Mouse (Mus musculus) CH12.LX (cell line): Measurements from ENCODE around the gene Mdga1. TPM values are rescaled to one million over a fixed set of nuclear protein-coding genes. Genes with fewer than 3 reads are reported as not detected.

ENCODE experiments used
- DNase-seq: peaks from one replicate; pipeline ENCODE4 v3.0.0-alpha.2; 2013; ENCODE audit errors: extremely low read depth
- H3K27ac ChIP-seq: 2 replicates; pipeline ENCODE4 v1.5.1; 2012; ENCODE audit warnings: low read depth, mild to moderate bottlenecking, control low read depth, moderate library complexity; ENCODE audit not compliant: insufficient read depth
- H3K27me3 ChIP-seq: replicated peaks from 2 replicates; pipeline ENCODE3; 2012; ENCODE audit warnings: inconsistent platforms
- H3K36me3 ChIP-seq, 2 experiments: replicated peaks in 1 of 2; 2 replicates each; pipeline versions ENCODE3 to v1.6.1; 2012; ENCODE audit warnings: inconsistent platforms in 1 of 2, low read length in 1 of 2, mild to moderate bottlenecking in 1 of 2, mixed read lengths in 1 of 2, moderate library complexity in 1 of 2; ENCODE audit not compliant: control insufficient read depth in 1 of 2, insufficient read depth in 1 of 2
- H3K4me1 ChIP-seq, 2 experiments: 2 replicates each; pipeline ENCODE4 v1.6.1; 2012; ENCODE audit warnings: inconsistent platforms in 1 of 2, moderate library complexity in 1 of 2; ENCODE audit not compliant: insufficient read depth in 2 of 2, control insufficient read depth in 1 of 2
- H3K4me2 ChIP-seq: 2 replicates; pipeline ENCODE4 v1.6.1; 2012; ENCODE audit warnings: low read depth, mild to moderate bottlenecking, control low read depth; ENCODE audit not compliant: poor library complexity, insufficient read depth, severe bottlenecking
- H3K4me3 ChIP-seq, 3 experiments: fragments of 150-350 bp in 1 of 3; sonication (generic) in 1 of 3; replicated peaks in 1 of 3; 2 replicates each; pipeline versions ENCODE3 to v1.5.1; 2011 to 2012; ENCODE audit warnings: low read depth in 2 of 3, low read length in 2 of 3, mild to moderate bottlenecking in 2 of 3, moderate library complexity in 2 of 3, control low read depth in 1 of 3, improper control_type of control experiment in 1 of 3, inconsistent platforms in 1 of 3, mixed read lengths in 1 of 3; ENCODE audit not compliant: poor library complexity in 1 of 3
- H3K79me2 ChIP-seq: replicated peaks from 2 replicates; pipeline ENCODE4 v1.6.1; 2012; ENCODE audit warnings: mild to moderate bottlenecking, moderate library complexity; ENCODE audit not compliant: control insufficient read depth, poor library complexity, insufficient read depth, severe bottlenecking; ENCODE audit errors: extremely low read depth
- H3K9ac ChIP-seq: 2 replicates; pipeline ENCODE4 v1.6.1; 2012; ENCODE audit warnings: low read depth, mild to moderate bottlenecking, control low read depth, moderate library complexity; ENCODE audit not compliant: insufficient read depth
- H3K9me3 ChIP-seq: replicated peaks from 2 replicates; pipeline ENCODE3; 2012; ENCODE audit warnings: low read length, inconsistent platforms, mixed read lengths
- BHLHE40 ChIP-seq: IDR thresholded peaks from 2 replicates; pipeline ENCODE4 v1.6.1; 2011; ENCODE audit warnings: mild to moderate bottlenecking, low read depth, low read length, improper control_type of control experiment
- CHD2 ChIP-seq: IDR thresholded peaks from 2 replicates; pipeline ENCODE4 v1.6.1; 2011; ENCODE audit warnings: low read length, improper control_type of control experiment
- CTCF ChIP-seq, 2 experiments: IDR thresholded peaks in 1 of 2; conservative IDR thresholded peaks in 1 of 2; 2 replicates each; pipeline ENCODE4 v1.5.1; 2011 to 2012; ENCODE audit warnings: low read depth in 2 of 2, low read length in 2 of 2, improper control_type of control experiment in 1 of 2, inconsistent platforms in 1 of 2, mild to moderate bottlenecking in 1 of 2, moderate library complexity in 1 of 2
- E2F4 ChIP-seq: IDR thresholded peaks from 2 replicates; pipeline ENCODE4 v1.6.1; 2011; ENCODE audit warnings: low read depth, low read length, improper control_type of control experiment; ENCODE audit not compliant: insufficient replicate concordance
- EP300 ChIP-seq: IDR thresholded peaks from 2 replicates; pipeline ENCODE4 v1.6.1; 2011; ENCODE audit warnings: low read length, improper control_type of control experiment
- GABPA ChIP-seq: IDR thresholded peaks from 2 replicates; pipeline ENCODE4 v1.6.1; 2012; ENCODE audit warnings: low read depth, low read length, improper control_type of control experiment, inconsistent platforms; ENCODE audit not compliant: insufficient replicate concordance
- MEF2A ChIP-seq: IDR thresholded peaks from 2 replicates; pipeline ENCODE4 v1.6.1; 2014; ENCODE audit warnings: low read depth, mild to moderate bottlenecking, inconsistent platforms, low read length, improper control_type of control experiment, borderline replicate concordance
- MXI1 ChIP-seq: IDR thresholded peaks from 2 replicates; pipeline ENCODE4 v1.6.1; 2011; ENCODE audit warnings: mild to moderate bottlenecking, low read depth, low read length, improper control_type of control experiment
- NELFE ChIP-seq: IDR thresholded peaks from 2 replicates; pipeline ENCODE4 v1.6.1; 2011; ENCODE audit warnings: low read depth, low read length, improper control_type of control experiment
- NRF1 ChIP-seq: IDR thresholded peaks from 2 replicates; pipeline ENCODE4 v1.6.1; 2014; ENCODE audit warnings: low read depth, mild to moderate bottlenecking, inconsistent platforms, low read length, improper control_type of control experiment, moderate library complexity
- PAX5 ChIP-seq: IDR thresholded peaks from 2 replicates; pipeline ENCODE4 v1.6.1; 2012; ENCODE audit warnings: low read length, inconsistent platforms, mixed read lengths
- POLR2AphosphoS2 ChIP-seq: IDR thresholded peaks from 2 replicates; pipeline ENCODE4 v1.6.1; 2011; ENCODE audit warnings: low read depth, low read length, improper control_type of control experiment
- RAD21 ChIP-seq: IDR thresholded peaks from 2 replicates; pipeline ENCODE4 v1.6.1; 2011; ENCODE audit warnings: low read depth, mild to moderate bottlenecking, low read length, improper control_type of control experiment, moderate library complexity
- SIN3A ChIP-seq: IDR thresholded peaks from 2 replicates; pipeline ENCODE4 v1.6.1; 2012; ENCODE audit warnings: low read length, improper control_type of control experiment, inconsistent platforms
- SMC3 ChIP-seq: IDR thresholded peaks from 2 replicates; pipeline ENCODE4 v1.6.1; 2011; ENCODE audit warnings: low read depth, low read length, improper control_type of control experiment
- TCF12 ChIP-seq: IDR thresholded peaks from 2 replicates; pipeline ENCODE4 v1.6.1; 2014; ENCODE audit warnings: low read depth, mild to moderate bottlenecking, inconsistent platforms, low read length, improper control_type of control experiment
- USF1 ChIP-seq: IDR thresholded peaks from 2 replicates; pipeline ENCODE4 v1.6.1; 2014; ENCODE audit warnings: low read depth, mild to moderate bottlenecking, inconsistent platforms, low read length, improper control_type of control experiment
- USF2 ChIP-seq: conservative IDR thresholded peaks from 2 replicates; pipeline ENCODE4 v1.6.1; 2011; ENCODE audit warnings: low read depth, low read length, improper control_type of control experiment
- ZKSCAN1 ChIP-seq: IDR thresholded peaks from 2 replicates; pipeline ENCODE4 v1.6.1; 2012; ENCODE audit warnings: low read depth, inconsistent platforms, low read length, improper control_type of control experiment, borderline replicate concordance
- dilution Hi-C: fragments of 300-500 bp; cut with MboI; formaldehyde crosslinking; loops from 2 replicates; pipeline ENCODE4 v1.14.3; 2020; ENCODE audit warnings: low sequenced_read_pairs; ENCODE audit not compliant: extremely low pct_unique_long_range_greater_than_20kb, extremely low pct_ligation_motif_present
- in situ Hi-C: fragments of 300-500 bp; cut with MboI; formaldehyde crosslinking; loops from 3 replicates; pipeline ENCODE4 v1.14.3; 2019; ENCODE audit warnings: low sequenced_read_pairs, low pct_ligation_motif_present, low pct_unique_long_range_greater_than_20kb, mixed read lengths
- polyA plus RNA-seq: library from polyadenylated mRNA; unstranded; fragments of >175 nt; gene quantifications from 2 replicates; pipeline ENCODE4 v1.2.1, GENCODE M21; 2012; ENCODE audit warnings: low read depth; ENCODE audit not compliant: insufficient read length
- total RNA-seq, 2 experiments: library from RNA; depleted of rRNA; stranded (reverse); fragments of 300-350 nt in 1 of 2; fragments of >200 nt in 1 of 2; gene quantifications; 2 replicates each; pipeline ENCODE4 v1.2.3; 2012 to 2014

Gene Mdga1
- total and polyA plus RNA-seq, 3 experiments = 0.29 to 0.39 (median 0.38) TPM

DNA sequence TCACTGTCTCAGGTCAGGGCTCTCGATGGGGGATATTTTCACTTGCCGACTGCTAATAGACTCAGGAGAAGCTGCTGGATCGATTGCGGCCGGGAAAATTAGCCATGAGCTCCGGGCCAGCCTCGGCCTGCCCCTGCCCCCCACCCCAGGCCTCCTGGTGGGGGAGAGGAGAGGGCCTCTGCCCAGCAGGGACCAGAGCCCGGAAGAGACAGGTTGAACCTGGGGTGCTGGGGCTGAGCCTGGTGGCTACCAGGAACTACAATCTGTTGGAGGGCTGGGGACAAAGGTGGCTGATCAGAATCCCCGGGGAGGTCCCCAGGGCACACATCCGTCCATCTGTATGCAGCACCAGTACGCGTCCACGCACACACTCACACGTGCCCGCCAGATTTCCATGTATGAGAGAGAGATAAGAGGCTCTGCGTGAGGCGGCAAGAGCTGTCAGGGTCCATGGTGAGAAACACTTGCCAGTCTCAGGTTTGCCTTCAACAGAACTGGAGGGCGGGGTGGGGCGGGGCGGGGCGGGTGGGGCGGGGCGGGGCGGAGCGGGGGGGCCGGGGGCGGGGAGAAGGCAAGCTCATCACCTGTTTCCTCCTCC lies 95.7 kb downstream of the Mdga1 start:
- peaks cover 55% of the 10 kb centered on the region for H3K27me3 ChIP-seq
- H3K4me1 ChIP-seq = no peaks in the 10 kb centered on the region
- dilution Hi-C loops (no loop called here), in situ Hi-C loops (loop anchor here (25.0 kb wide), 1 partner anchor 262 kb away; the partner anchor contains the start of genes Gm28043 and Rnf8)
- no peak for DNase-seq
- peaks cover 28% of the 10 kb centered on the region for H3K9me3 ChIP-seq
- H3K36me3 ChIP-seq = no peaks in the 10 kb centered on the region
- TF ChIP-seq POLR2AphosphoS2 (no peak), GABPA (no peak), RAD21 (no peak), USF2 (no peak), CHD2 (no peak), SIN3A (no peak), USF1 (no peak), E2F4 (no peak), MXI1 (no peak), SMC3 (no peak), NRF1 (no peak), ZKSCAN1 (no peak), PAX5 (no peak)
- TF ChIP-seq, all 38 proteins: peak for 0
- no peak overlapping the region for H3K9ac ChIP-seq
- no peak overlapping the region for H3K27ac ChIP-seq
- no peaks in the 10 kb centered on the region for H3K79me2 ChIP-seq
- H3K4me3 ChIP-seq = no peak overlapping the region
- no peak overlapping the region for H3K4me2 ChIP-seq

DNA sequence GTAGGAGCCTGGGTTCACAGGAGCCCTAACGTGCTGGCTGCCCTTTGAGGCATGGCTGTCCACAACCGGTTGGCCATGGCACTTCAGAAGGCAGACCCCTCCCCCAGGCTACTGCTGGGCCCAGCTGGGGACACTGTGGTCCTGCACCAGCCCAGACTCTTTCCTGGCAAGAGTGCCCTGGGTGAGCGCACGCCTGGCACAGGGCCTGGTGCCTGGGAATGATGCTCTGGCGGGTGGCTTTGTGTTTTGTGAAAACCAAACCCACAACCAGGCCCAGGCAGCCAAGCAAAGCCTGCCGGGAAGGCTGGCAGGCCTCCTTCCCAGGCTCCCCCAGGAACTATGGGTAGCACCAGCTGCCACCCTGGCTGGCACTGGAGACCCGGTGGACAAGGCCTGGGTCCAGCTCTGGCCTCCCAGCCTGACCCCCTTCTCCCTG lies 96.3 kb downstream of the Mdga1 start:
- no peak overlapping the region for H3K4me3 ChIP-seq
- H3K4me1 ChIP-seq = no peaks in the 10 kb centered on the region
- in situ Hi-C loops = loop anchor here (25.0 kb wide), 1 partner anchor 261 kb away; the partner anchor contains the start of genes Gm28043 and Rnf8
- dilution Hi-C loops = no loop called here
- H3K27me3 ChIP-seq = peaks cover 51% of the 10 kb centered on the region
- H3K36me3 ChIP-seq = no peaks in the 10 kb centered on the region
- no peak overlapping the region for H3K4me2 ChIP-seq
- DNase-seq = no peak
- peaks cover 29% of the 10 kb centered on the region for H3K9me3 ChIP-seq
- H3K27ac ChIP-seq = no peak overlapping the region
- no peaks in the 10 kb centered on the region for H3K79me2 ChIP-seq
- no peak overlapping the region for H3K9ac ChIP-seq
- TF ChIP-seq USF1 (no peak), SIN3A (no peak), MEF2A (no peak), TCF12 (no peak), CTCF (conservative IDR thresholded peaks at IDR 0.05 in 1 of 2, IDR thresholded peaks at IDR 0.05 in 1 of 2; ENCODE audit: low read depth in 2 of 2, low read length in 2 of 2) (no peak), POLR2AphosphoS2 (no peak), BHLHE40 (no peak), EP300 (no peak), MXI1 (no peak), NELFE (no peak)
